Mouse (Mus musculus) intestine, embryonic 16.5 days (tissue): ENCODE measurements around the gene Themis. TPM values are rescaled to one million over a fixed set of nuclear protein-coding genes. Genes with fewer than 3 reads are reported as not detected.

Experiments used
- ATAC-seq: fragments of 200-750 bp; cut with Nextera tagmentation; 2 replicates; pipeline ENCODE4 v1.8.0; 2017; ENCODE audit warnings: moderate TSS enrichment, moderate library complexity
- H3K27ac ChIP-seq: fragments of 300-500 bp; sonication (generic); 2 replicates; pipeline ENCODE4 v1.5.1; 2014; ENCODE audit warnings: mild to moderate bottlenecking, low read length
- H3K27me3 ChIP-seq: fragments of 300-500 bp; sonication (generic); replicated peaks from 2 replicates; pipeline ENCODE4 v1.6.1; 2014; ENCODE audit warnings: low read length, control low read depth, mixed read lengths; ENCODE audit not compliant: control insufficient read depth, insufficient read depth
- H3K36me3 ChIP-seq: fragments of 300-500 bp; sonication (generic); 2 replicates; pipeline ENCODE4 v1.6.1; 2014; ENCODE audit warnings: low read length, control low read depth; ENCODE audit not compliant: control insufficient read depth, insufficient read depth
- H3K4me1 ChIP-seq: fragments of 300-500 bp; sonication (generic); 2 replicates; pipeline ENCODE4 v1.6.1; 2014; ENCODE audit warnings: low read length, control low read depth, mixed read lengths; ENCODE audit not compliant: control insufficient read depth, insufficient read depth
- H3K4me2 ChIP-seq: fragments of 300-500 bp; sonication (generic); 2 replicates; pipeline ENCODE4 v1.6.1; 2014; ENCODE audit warnings: low read depth, low read length, control low read depth
- H3K4me3 ChIP-seq: fragments of 300-500 bp; sonication (generic); 2 replicates; pipeline ENCODE4 v1.5.1; 2014; ENCODE audit warnings: mild to moderate bottlenecking, low read length
- H3K9ac ChIP-seq: fragments of 300-500 bp; sonication (generic); 2 replicates; pipeline ENCODE4 v1.6.1; 2014; ENCODE audit warnings: low read depth, low read length
- H3K9me3 ChIP-seq: fragments of 300-500 bp; sonication (generic); 2 replicates; pipeline ENCODE4 v1.6.1; 2016; ENCODE audit warnings: low read length, control low read depth; ENCODE audit not compliant: control insufficient read depth
- WGBS: fragments of 180-500 bp; shearing (Covaris S2); extraction: QIAGEN DNeasy Blood & Tissue Kit; methylation state at CpG from one replicate; pipeline ENCODE4 v1.1.7; 2014; 5-methylcytosine and 5-hydroxymethylcytosine counted together
- polyA plus RNA-seq: library from polyadenylated mRNA; unstranded; fragments of >200 nt; fragmentation: Nextera tagmentation; extraction: Ambion mirVana; gene quantifications from 2 replicates; pipeline ENCODE4 v1.2.1, GENCODE M21; 2015

The Themis gene
- polyA plus RNA-seq, 1 experiment from 2014 or later = 0.09 TPM

DNA sequence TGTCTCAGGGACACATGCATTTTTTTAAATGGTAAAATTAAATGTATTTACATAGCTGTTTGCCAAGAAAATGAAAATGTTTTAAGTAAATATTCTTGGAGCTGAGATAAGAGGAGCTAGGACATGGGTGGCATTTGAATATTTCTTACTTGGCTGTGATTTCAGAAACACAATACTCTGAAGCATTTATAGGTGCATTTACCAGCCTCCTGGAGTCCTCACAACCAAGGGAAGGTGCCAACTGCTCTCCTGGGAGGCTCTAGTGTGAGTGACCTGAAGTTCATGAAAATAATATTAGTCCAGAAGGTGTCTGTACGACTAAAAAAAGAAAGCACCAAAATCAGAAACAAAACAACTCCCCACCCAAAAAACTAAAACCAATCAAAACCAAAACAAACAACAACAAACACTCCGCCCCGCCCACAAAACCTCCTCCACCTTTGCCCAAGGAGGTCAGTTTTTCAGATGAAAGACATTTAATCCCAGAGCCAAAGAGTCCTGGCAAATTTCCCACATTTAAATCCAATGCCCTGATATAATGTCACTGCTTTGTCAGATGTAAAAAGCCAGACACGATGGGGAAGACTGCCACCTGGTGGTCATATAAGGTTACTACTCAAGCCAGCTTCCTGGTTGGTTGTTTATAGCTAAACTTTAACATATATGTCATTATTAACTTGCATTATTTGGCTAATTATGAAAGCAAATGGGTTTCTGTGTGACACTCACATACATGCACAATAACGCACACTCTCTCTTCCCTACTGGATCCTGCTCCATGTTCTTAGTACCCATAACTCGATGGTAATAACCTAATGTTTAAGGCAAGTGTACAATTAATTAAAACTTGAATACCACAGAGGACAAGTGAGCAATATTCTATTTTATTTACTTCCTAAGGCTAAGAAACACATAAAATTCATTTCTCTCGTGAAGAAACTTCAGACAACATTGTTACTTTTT is 175.9 kb downstream of the Themis start:
- H3K4me3 ChIP-seq = no peak overlapping the region
- no peaks in the 10 kb centered on the region for H3K4me1 ChIP-seq
- ATAC-seq = peak; percentile 28; the same call in 1 of the 2 replicates
- H3K27me3 ChIP-seq = no peaks in the 10 kb centered on the region
- no peaks in the 10 kb centered on the region for H3K9me3 ChIP-seq
- no peak overlapping the region for H3K27ac ChIP-seq
- no peaks in the 10 kb centered on the region for H3K36me3 ChIP-seq
- H3K9ac ChIP-seq = no peak overlapping the region
- H3K4me2 ChIP-seq = no peak overlapping the region
- WGBS = 26% methylated on average over 7 of the region's 7 CpGs

DNA sequence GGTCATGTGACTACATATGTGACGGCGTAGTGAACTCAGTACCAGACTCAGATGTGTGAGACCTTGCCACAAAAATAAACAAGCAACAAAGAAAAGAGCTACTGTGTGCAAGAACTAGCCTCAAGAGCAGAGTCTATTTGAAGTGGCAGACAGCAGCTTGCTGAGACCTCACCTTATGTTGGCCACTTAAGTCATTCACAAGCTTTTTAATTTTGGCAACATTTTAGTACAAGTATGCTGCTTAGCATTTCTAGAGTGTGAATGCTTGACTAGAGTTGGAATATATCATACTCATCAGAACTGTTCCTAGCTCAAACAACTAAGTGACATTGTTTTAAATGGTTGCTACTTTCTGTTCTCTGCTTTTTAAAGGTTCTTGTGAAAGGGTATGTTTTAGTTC is 188.0 kb downstream of the Themis start:
- 82% methylated on average over 2 of the region's 2 CpGs for WGBS
- ATAC-seq = no peak
- Histone ChIP-seq H3K9ac (no peak overlapping the region), H3K4me2 (no peak overlapping the region), H3K27me3 (no peaks in the 10 kb centered on the region), H3K4me1 (no peaks in the 10 kb centered on the region), H3K27ac (no peak overlapping the region), H3K9me3 (no peaks in the 10 kb centered on the region), H3K36me3 (no peaks in the 10 kb centered on the region), H3K4me3 (no peak overlapping the region)

- Histone ChIP-seq H3K27me3 (no peaks in the 10 kb centered on the region), H3K9ac (no peak overlapping the region), H3K4me2 (no peak overlapping the region), H3K9me3 (no peaks in the 10 kb centered on the region), H3K4me1 (no peaks in the 10 kb centered on the region), H3K4me3 (no peak overlapping the region), H3K27ac (no peak overlapping the region), H3K36me3 (no peaks in the 10 kb centered on the region)
- ATAC-seq = no peak
- WGBS = 81% methylated on average over 4 of the region's 4 CpGs
These were observed 202.6 kb downstream of the Themis start for GRCm38 (mm10) chr10:28870580-28871354.

DNA sequence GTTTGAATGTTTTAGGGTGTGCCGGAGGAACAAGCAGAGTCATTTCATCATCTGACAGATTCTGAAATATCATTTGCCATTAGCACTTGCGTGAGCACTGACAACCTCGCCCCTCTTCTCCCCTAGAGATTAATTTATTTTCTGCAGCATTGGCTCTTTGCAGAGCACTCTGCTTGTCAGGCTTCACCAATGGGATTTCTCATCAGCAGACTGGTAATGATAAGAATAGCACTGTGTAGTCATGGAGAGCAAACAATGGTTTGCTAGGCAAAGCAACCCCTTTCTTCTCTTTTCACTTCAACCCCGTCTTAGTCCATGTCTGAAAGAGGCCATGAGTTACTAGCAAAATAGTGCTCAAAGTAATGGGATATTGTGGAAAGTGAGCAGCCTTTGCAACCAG is 206.4 kb downstream of the Themis start:
- Histone ChIP-seq H3K27me3 (no peaks in the 10 kb centered on the region), H3K9me3 (no peaks in the 10 kb centered on the region), H3K4me1 (no peaks in the 10 kb centered on the region), H3K4me3 (no peak overlapping the region), H3K27ac (no peak overlapping the region), H3K36me3 (no peaks in the 10 kb centered on the region), H3K4me2 (no peak overlapping the region), H3K9ac (no peak overlapping the region)
- WGBS = 54% methylated on average over 4 of the region's 4 CpGs
- ATAC-seq = no peak

GRCm38 (mm10) chr10:28887643-28888042 is 219.5 kb downstream of the Themis start:
- Histone ChIP-seq H3K4me3 (no peak overlapping the region), H3K27ac (no peak overlapping the region), H3K4me1 (no peaks in the 10 kb centered on the region), H3K4me2 (no peak overlapping the region), H3K36me3 (no peaks in the 10 kb centered on the region), H3K27me3 (no peaks in the 10 kb centered on the region), H3K9ac (no peak overlapping the region), H3K9me3 (no peaks in the 10 kb centered on the region)
- ATAC-seq = no peak
- WGBS = 86% methylated on average over 1 of the region's 1 CpGs

DNA sequence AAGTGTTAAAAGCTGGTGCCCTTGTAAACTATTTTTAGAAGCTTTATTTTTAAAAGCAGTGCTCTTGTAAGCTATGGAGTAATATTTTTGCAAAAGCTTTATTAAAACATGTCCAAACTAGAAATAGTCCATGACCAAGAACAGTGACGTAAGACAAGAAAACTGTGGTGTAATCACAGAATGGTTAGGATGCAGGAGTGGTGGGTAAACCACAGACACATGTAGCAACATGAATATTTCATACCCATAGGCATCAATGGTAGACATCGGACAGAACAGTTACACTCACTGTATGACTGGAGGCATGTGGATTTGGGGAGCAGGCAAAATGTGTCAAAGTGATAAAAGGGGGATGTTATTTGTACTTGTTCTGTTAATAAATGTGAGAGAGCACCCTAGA is 222.7 kb downstream of the Themis start:
- no peak overlapping the region for H3K4me2 ChIP-seq
- no peak overlapping the region for H3K4me3 ChIP-seq
- no peaks in the 10 kb centered on the region for H3K27me3 ChIP-seq
- H3K27ac ChIP-seq = no peak overlapping the region
- no peaks in the 10 kb centered on the region for H3K36me3 ChIP-seq
- 79% methylated on average over 2 of the region's 2 CpGs for WGBS
- no peaks in the 10 kb centered on the region for H3K9me3 ChIP-seq
- no peaks in the 10 kb centered on the region for H3K4me1 ChIP-seq
- no peak overlapping the region for H3K9ac ChIP-seq
- no peak for ATAC-seq

- 67% methylated on average over 1 of the region's 1 CpGs for WGBS
These were observed 230.2 kb downstream of the Themis start for GRCm38 (mm10) chr10:28898351-28898750.

More at GRCm38 (mm10) chr10:28898351-28898750, 230.2 kb downstream of the Themis start:
- Histone ChIP-seq H3K27ac (no peak overlapping the region), H3K36me3 (no peaks in the 10 kb centered on the region), H3K27me3 (no peaks in the 10 kb centered on the region), H3K4me3 (no peak overlapping the region), H3K4me1 (no peaks in the 10 kb centered on the region), H3K9me3 (no peaks in the 10 kb centered on the region), H3K4me2 (no peak overlapping the region), H3K9ac (no peak overlapping the region)
- no peak for ATAC-seq
